Mouse (Mus musculus): ENCODE data around the gene Rps6ka3.

- TF ChIP-seq CTCF (IDR thresholded peaks at IDR 0.05; ENCODE audit: insufficient read depth, low read depth, low read length) (no peak), POLR2A (IDR thresholded peaks at IDR 0.05; ENCODE audit: insufficient read depth, low read depth, low read length) (no peak)
Observed at GRCm38 (mm10) chrX:159387105-159387504, 177.0 kb downstream of the Rps6ka3 start.
